Mouse (Mus musculus) gastrocnemius, postnatal 36 days (tissue): ENCODE results near the gene Commd3. TPM values are rescaled to one million over a fixed set of nuclear protein-coding genes. Genes with fewer than 3 reads are reported as not detected.

Experiments used
- DNase-seq, 2 experiments: peaks; one replicate each; pipeline ENCODE4 v3.0.0; 2022
- intact Hi-C: fragments of 180-260 bp; cut with DNase I; formaldehyde crosslinking; loops from one replicate; pipeline ENCODE4 v1.15.1; 2025
- total RNA-seq, 2 experiments: library from RNA; stranded (reverse); gene quantifications; 2 replicates each; pipeline ENCODE4 v1.2.3; 2021

Gene Commd3
- total RNA-seq, 2 experiments from 2014 or later = 85.1 to 91.1 TPM

DNA sequence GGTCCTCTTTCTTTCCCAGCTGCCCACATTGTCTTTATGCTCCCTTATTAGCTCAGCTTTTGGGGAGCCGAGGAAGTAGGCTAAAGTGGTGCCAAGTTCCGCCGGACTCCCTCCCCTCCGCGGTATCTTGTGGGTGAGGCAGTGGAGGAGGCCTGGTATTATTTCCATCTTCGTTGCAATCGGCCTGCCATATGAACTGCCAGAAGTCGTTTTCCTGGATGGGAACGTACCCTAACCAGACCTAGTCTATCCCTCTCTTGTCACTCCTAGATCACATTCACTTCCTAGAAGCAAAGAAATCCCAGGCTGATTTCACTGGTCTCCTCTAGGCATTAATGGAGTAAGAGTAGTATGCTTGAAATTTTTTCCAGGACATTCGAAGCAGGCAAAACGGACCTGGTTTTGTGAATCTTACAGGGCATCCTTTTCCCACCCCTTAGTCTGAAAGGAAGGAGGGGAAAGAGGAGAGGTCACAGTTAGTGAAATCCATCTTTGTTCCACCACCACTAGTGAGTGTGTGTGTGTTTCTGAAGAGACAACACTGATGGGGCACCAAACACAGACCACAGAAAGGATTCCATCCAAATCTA, 27.3 kb downstream of the Commd3 start:
- DNase-seq = no peak
- intact Hi-C loops = loop anchor here (10.0 kb wide), 1 partner anchor 305 kb away; the partner anchor contains the start of gene Dnajc1

DNA sequence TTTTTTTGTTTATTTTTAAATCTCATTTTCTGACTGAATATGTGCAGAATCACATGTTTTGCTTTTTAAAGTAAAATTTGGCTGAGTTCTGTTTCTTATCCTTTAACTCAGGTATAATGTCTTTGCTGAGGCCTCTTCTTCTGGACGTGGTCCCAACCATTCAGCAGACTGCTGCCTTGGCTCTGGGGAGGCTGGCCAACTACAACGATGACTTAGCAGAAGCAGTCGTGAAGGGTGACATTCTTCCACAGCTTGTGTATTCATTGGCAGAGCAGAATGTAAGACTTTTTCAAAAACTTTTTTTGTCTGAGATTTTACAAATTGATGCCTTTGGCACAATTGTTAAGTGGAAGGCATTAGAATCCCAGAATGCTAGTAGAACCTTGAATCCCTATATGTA, 38.2 kb downstream of the Commd3 start:
- no peak for DNase-seq
- intact Hi-C loops = no loop called here

DNA sequence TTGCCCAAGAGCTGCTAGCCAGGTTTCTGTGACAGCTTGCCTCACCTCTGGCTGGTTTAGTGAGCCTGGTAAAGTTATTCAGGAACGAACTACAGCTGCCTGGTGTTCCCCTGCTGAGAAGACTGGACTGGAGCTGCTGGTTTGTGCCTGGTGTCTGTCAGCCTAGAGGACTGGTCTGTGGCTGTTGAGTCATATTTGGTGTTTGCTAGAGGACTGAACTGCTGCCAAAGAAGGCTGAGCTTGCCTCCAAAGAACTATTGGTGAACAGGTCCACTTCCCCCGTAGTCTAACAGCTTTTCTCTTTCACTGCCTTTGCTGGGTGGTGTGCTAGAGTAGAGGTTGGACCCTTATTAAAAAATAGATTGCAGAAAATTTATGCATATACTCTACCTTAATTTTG, 40.9 kb downstream of the Commd3 start:
- intact Hi-C loops = no loop called here
- DNase-seq = no peak

DNA sequence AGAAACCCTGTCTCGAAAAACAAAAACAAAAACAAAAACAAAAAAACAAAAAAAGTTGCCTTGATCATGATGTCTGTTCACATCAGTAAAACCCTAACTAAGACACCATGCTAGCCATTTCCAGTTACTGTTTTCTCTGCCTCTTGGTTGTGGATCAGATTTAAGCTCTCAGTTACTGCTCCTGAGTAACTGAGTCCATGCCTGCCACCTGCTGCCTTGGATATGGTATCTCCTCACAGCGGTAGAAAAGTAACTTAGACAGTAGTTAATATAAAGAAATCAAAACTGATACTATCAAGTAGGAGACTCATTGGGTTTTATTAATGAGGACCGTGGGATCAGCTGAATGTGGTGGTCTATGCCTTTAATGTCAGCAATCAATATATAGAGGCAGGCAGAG, 42.2 kb downstream of the Commd3 start:
- intact Hi-C loops = no loop called here

DNA sequence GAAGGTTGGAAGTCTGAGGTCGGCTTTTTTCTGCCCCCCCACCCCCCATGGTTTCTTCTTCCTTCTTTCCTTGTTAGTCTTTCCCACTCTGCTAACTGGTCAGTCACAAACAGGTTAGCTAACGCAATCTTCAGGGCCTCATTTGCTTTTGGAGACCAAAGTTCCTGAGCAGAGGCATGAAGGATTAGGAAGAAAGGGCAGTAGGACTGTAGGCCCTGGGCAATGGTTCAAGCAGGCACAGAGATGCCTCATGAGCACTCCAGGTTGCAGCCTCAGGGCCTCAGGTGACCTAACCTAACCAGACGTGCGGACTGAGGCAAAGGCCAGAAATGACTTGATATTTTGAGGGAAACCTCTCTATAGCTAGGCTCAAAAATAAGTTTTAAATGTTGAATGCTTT, 46.3 kb downstream of the Commd3 start:
- intact Hi-C loops = no loop called here
- no peak for DNase-seq

More for the DNA sequence above, 42.2 kb downstream of the Commd3 start:
- DNase-seq = no peak

DNA sequence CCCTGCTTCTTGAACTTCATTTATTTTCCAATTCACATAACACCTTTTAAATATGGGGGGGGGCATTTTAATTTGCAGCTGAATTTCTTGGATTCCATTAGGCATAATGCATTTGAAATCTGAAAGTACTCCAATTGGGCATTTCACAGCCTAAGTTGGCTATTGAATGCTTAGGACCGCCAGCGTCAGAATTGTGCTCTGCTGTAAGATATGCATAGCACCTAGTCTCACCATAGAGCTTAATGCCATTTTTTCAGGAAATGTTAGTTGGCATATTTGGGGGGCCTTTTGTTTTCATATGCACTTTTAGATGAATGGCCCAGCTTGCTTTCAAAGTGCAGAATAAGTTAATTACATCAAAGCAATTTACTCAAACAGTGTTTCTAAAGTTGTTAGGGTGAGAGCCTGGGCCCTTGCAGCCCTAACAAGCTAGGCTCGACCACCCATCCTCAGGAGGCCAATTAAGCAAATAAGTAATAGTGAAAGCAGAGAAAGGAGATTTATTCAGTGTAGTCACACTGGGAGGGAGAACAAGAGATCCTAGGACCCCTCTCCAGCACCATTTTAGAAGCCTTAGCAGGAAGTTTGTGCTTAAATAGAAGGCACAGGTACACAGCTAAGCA, 50.1 kb downstream of the Commd3 start:
- no peak for DNase-seq
- intact Hi-C loops = no loop called here

DNA sequence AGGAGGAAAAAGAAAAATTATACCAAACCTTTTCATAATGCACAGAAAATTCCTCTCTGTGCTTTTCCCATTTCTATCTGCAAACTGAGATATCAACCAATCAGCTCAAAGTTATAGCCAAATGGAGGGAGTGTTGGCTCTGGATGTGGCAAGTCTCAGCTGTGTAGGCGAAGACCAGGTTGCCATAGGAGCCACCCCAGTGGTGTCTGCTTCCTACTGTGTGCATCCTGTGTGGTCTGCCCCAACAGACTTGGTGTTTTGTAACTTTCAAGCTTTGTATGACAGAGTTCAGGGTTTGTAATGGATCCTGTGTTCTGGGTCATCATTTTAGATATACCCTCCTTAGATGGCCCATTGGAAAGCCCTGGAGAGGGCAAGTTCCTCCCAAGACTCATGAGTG, 52.3 kb downstream of the Commd3 start:
- DNase-seq = no peak
- intact Hi-C loops = no loop called here

Other genes with a start within 250 kb of the Commd3 start
- 10 to 100 TPM; 37.2 to 37.6 TPM for gene Bmi1, start 4.6 kb downstream of the Commd3 start, total RNA-seq
- gene Spag6, start 21.6 kb downstream of the Commd3 start, total RNA-seq = under 1 TPM; 0.77 to 0.84 TPM